Mouse (Mus musculus) spleen, adult 2 months (tissue): ENCODE data around the gene Zfp948. TPM values are rescaled to one million over a fixed set of nuclear protein-coding genes. Genes with fewer than 3 reads are reported as not detected.
A peak's percentile ranks its signal among the peaks of the same experiment; 100 is the strongest.

ENCODE experiments used
- DNase-seq, 2 experiments: peaks; one replicate each; pipeline versions ENCODE4 v3.0.0 to v3.0.0-alpha.2; 2012 to 2021; ENCODE audit warnings: low spot score in 2 of 2, low read depth in 1 of 2
- H3K27ac ChIP-seq: fragments of 200-500 bp; 2 replicates; pipeline ENCODE4 v1.5.1; 2012; ENCODE audit warnings: low read length, inconsistent platforms; ENCODE audit not compliant: insufficient read depth
- H3K27me3 ChIP-seq: fragments of 200-500 bp; 2 replicates; pipeline ENCODE4 v1.6.1; 2012; ENCODE audit warnings: mild to moderate bottlenecking, moderate library complexity, low read length, inconsistent platforms; ENCODE audit not compliant: control insufficient read depth, insufficient read depth
- H3K36me3 ChIP-seq: fragments of 200-500 bp; 2 replicates; pipeline ENCODE4 v1.6.1; 2012; ENCODE audit warnings: mild to moderate bottlenecking, low read length, inconsistent platforms; ENCODE audit not compliant: control insufficient read depth, insufficient read depth
- H3K4me1 ChIP-seq: fragments of 200-500 bp; 2 replicates; pipeline ENCODE4 v1.6.1; 2011; ENCODE audit warnings: inconsistent platforms; ENCODE audit not compliant: control insufficient read depth, insufficient read depth, insufficient read length
- H3K4me3 ChIP-seq: fragments of 200-500 bp; 2 replicates; pipeline ENCODE4 v1.5.1; 2011; ENCODE audit warnings: mild to moderate bottlenecking, inconsistent platforms; ENCODE audit not compliant: insufficient read depth, insufficient read length; ENCODE audit errors: extremely low read depth
- CTCF ChIP-seq: fragments of 200-500 bp; IDR thresholded peaks from 2 replicates; pipeline ENCODE4 v1.5.1; 2011; ENCODE audit warnings: mild to moderate bottlenecking, inconsistent platforms; ENCODE audit not compliant: insufficient read depth, insufficient read length, insufficient replicate concordance; ENCODE audit errors: extremely low read depth
- POLR2A ChIP-seq: fragments of 200-500 bp; IDR thresholded peaks from 2 replicates; pipeline ENCODE4 v1.6.1; 2011; ENCODE audit warnings: low read depth, low read length, inconsistent platforms
- WGBS: fragments of 180-500 bp; shearing (Covaris S2); methylation state at CpG from one replicate; pipeline ENCODE4 v1.1.7; 2018; 5-methylcytosine and 5-hydroxymethylcytosine counted together
- polyA plus RNA-seq: library from polyadenylated mRNA; depleted of rRNA; stranded (reverse); fragments of >200 nt; gene quantifications from 2 replicates; pipeline ENCODE4 v1.2.3, GENCODE M21; 2012

Zfp948 gene
- polyA plus RNA-seq, 1 experiment: 0.32 TPM

DNA sequence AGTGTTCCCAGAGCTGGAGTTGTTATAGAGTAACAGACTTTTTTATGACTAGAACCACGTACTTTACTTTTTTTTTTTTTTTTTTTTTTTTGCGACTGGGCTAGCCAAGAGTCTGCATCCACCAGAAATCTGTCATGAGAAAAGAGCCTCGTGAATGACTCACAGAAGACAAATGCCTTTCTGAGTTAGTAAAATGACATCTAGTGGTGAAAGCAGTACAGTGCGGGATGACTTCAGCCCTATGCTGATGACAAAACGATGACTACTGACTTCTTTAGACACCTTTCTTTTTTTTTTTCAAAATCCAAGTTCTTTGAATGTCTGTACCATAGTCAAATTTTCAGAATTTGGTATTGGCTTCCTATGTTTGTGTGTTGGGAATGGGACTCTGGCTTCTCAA, 588 bp upstream of the Zfp948 start:
- H3K27ac ChIP-seq: no peak overlapping the region
- peak; percentile 29 to 44 for DNase-seq
- 2% methylated on average over 5 of the region's 5 CpGs for WGBS
- H3K4me1 ChIP-seq: no peaks in the 10 kb centered on the region
- TF ChIP-seq POLR2A (no peak), CTCF (0 out of 2 replicates have a peak, but pooled peaks have one; percentile 16)
- H3K4me3 ChIP-seq: no peak overlapping the region
- H3K36me3 ChIP-seq: peaks cover 1% of the 10 kb centered on the region; the same call in 1 of the 2 replicates
- no peaks in the 10 kb centered on the region for H3K27me3 ChIP-seq

DNA sequence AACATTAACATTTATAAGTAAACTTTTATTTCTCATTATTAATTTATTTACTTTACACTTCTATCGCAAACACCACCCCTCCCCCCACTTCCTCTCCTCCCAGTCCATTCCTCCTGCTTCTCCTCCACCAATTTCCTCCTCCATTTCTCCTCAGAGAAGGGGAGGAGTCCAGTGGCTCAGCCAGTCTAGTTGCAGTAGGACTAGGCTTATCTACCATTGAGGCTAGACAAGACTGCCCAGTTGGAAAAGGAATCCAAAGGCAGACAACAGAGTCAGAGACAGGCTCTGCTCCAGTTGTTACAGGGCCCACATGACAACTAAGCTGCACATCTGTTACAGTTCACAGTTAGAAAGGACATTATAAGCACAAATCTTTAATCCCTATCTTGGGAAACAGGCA, 888 bp downstream of the Zfp948 start:
- H3K4me1 ChIP-seq: no peaks in the 10 kb centered on the region
- no peak for TF ChIP-seq POLR2A
- no peak for TF ChIP-seq CTCF
- DNase-seq: no peak
- no peak overlapping the region for H3K4me3 ChIP-seq
- H3K27ac ChIP-seq: no peak overlapping the region
- WGBS: 76% methylated on average over 1 of the region's 1 CpGs
- H3K27me3 ChIP-seq: no peaks in the 10 kb centered on the region
- H3K36me3 ChIP-seq: peaks cover 1% of the 10 kb centered on the region; the same call in 1 of the 2 replicates

DNA sequence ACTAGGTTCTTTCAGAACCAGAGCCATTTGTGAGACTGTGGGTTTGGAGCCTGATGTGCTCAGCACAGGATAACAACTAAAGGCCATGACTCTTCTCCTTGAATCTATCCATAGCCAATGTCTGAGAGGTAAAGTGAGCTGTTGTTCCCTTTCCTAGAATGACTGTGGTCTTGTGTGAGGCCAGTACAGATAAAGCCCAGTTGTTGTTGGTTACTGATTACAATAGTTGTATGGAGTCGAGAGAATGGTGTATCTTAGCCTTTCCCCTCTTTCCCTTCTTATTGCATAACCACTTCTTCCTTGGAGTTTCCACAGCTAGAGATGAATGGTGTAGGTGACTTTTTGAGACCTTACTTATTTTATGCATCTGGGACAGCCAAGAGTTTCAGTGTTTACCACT, 12.3 kb downstream of the Zfp948 start:
- H3K4me3 ChIP-seq: no peak overlapping the region
- no peak for TF ChIP-seq CTCF
- TF ChIP-seq POLR2A: no peak
- no peaks in the 10 kb centered on the region for H3K4me1 ChIP-seq
- H3K36me3 ChIP-seq: peaks cover 1% of the 10 kb centered on the region; the same call in 1 of the 2 replicates
- H3K27ac ChIP-seq: no peak overlapping the region
- WGBS: 81% methylated on average over 1 of the region's 1 CpGs
- DNase-seq: no peak
- no peaks in the 10 kb centered on the region for H3K27me3 ChIP-seq

DNA sequence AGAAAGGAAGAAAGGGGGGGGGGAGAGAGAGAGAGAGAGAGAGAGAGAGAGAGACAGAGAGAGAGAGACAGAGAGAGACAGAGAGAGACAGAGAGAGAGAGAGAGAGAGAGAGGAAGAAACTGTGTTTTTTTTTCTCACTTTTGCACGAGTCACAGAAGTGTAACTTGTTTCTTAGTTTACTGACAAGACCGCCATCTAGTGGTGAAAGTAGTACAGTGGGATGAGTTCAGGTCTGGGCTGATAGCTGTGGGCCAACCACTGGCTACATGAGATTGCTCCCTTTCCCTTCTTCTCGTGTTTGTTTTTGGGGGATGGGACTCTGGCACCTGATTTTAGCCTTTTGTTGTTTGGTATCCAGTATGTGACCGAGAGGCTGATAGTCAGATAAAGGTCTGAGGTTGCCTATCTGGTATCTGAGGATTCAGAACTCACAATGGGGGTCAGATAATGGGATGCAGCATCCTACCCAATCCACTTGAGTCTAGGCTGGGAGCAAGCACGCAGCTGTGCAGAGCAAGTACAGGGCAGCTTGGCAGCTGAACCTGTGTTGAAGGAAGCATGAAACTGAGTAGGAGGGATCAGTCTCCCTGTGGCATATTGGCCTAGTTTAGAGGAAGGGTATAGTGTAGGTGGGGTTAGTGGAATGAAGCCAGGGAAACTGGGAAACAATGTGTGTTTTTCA, 12.8 kb downstream of the Zfp948 start:
- H3K36me3 ChIP-seq: peaks cover 1% of the 10 kb centered on the region
- H3K27me3 ChIP-seq: no peaks in the 10 kb centered on the region
- no peak overlapping the region for H3K27ac ChIP-seq
- 36% methylated on average over 5 of the region's 5 CpGs for WGBS
- DNase-seq: peak; percentile 26 to 55
- TF ChIP-seq CTCF: peak; percentile 35; the same call in 1 of the 2 replicates
- TF ChIP-seq POLR2A: no peak
- no peaks in the 10 kb centered on the region for H3K4me1 ChIP-seq
- H3K4me3 ChIP-seq: no peak overlapping the region

DNA sequence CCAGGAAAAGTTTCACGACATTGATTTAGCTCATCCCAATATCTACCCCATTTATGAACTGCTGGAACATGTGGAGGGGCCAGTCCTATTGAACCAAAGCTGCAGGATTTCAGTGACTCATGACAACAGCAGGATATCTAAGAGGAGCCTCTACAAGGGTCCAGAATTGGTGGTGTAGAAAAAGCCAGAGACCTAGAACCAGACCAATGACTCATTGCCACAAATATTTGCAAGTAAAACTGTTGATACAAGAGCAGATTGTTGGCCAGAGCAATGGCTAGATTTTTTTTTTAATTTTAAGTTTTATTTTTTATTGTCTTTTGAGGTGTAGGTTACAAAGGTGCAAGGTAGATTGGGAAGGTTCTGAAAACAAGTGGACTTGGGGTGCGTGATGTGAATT, 18.7 kb downstream of the Zfp948 start:
- peaks cover 17% of the 10 kb centered on the region for H3K36me3 ChIP-seq
- DNase-seq: no peak
- WGBS: 97% methylated on average over 2 of the region's 2 CpGs

DNA sequence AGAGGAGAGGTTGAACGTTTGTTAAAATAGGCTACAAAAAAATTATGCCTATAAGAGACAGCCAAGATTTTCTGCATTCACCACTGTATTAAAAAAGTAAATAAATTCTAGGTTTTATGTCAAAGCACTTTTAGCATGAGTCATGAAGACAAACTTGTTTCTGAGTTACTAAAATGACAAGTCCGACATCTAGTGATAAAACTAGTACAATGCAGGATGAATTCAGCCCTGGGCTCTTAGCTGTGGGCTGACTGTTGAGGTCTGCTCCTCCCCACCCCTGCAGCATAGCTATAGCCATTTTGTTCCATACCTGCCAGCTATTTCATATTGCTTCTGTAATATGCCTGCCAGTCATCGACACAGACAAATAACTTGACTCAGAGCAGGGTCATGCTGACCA, 49.5 kb downstream of the Zfp948 start:
- Histone ChIP-seq H3K36me3 (no peaks in the 10 kb centered on the region), H3K4me1 (no peaks in the 10 kb centered on the region), H3K27ac (no peak overlapping the region), H3K4me3 (no peak overlapping the region), H3K27me3 (no peaks in the 10 kb centered on the region)
- DNase-seq: no peak
- TF ChIP-seq POLR2A: no peak
- no peak for TF ChIP-seq CTCF
- 81% methylated on average over 3 of the region's 3 CpGs for whole genome bisulfite sequencing

More for the DNA sequence above, 18.7 kb downstream of the Zfp948 start:
- Histone ChIP-seq H3K27me3 (no peaks in the 10 kb centered on the region), H3K4me3 (no peak overlapping the region), H3K27ac (no peak overlapping the region), H3K4me1 (no peaks in the 10 kb centered on the region)
- TF ChIP-seq CTCF (no peak), POLR2A (no peak)

DNA sequence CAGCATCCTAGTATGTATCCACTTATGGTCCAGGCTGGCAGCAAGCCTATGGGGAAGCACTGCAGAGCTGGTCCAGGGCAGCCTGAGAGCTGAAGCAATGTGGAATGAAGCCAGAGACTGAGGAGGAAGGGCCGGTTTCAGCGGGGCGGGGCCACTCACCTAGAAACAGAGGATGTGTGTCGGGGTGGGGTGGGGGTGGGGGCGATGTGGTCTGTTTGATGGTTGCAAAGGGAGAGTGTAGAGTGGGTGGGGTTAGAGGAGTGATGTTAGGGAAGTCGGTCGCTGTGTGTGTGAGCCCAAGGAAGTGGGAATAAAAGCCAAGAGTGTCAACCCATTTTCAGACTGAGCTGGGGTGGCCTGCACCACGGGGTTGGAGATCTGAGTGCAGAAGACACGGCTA, 50.5 kb downstream of the Zfp948 start:
- Histone ChIP-seq H3K4me1 (no peaks in the 10 kb centered on the region), H3K36me3 (no peaks in the 10 kb centered on the region), H3K27ac (no peak overlapping the region), H3K27me3 (no peaks in the 10 kb centered on the region), H3K4me3 (no peak overlapping the region)
- DNase-seq: no peak
- TF ChIP-seq CTCF: no peak
- TF ChIP-seq POLR2A: no peak
- WGBS: 11% methylated on average over 9 of the region's 9 CpGs
